Mouse (Mus musculus) midbrain, embryonic 15.5 days (tissue): ENCODE data around the gene Znrf3. TPM values are rescaled to one million over a fixed set of nuclear protein-coding genes. Genes with fewer than 3 reads are reported as not detected.

Experiments used
- ATAC-seq: fragments of 200-750 bp; cut with Nextera tagmentation; replicated peaks from 2 replicates; pipeline ENCODE4 v1.8.0; 2017; ENCODE audit warnings: moderate TSS enrichment
- H3K27ac ChIP-seq: fragments of 300-500 bp; sonication (generic); 2 replicates; pipeline ENCODE4 v1.5.1; 2015; ENCODE audit warnings: mild to moderate bottlenecking, inconsistent platforms
- H3K27me3 ChIP-seq: fragments of 300-500 bp; sonication (generic); replicated peaks from 2 replicates; pipeline ENCODE4 v1.6.1; 2015; ENCODE audit warnings: inconsistent platforms
- H3K36me3 ChIP-seq: fragments of 300-500 bp; sonication (generic); replicated peaks from 2 replicates; pipeline ENCODE4 v1.6.1; 2015; ENCODE audit warnings: inconsistent platforms
- H3K4me1 ChIP-seq: fragments of 300-500 bp; sonication (generic); 2 replicates; pipeline ENCODE4 v1.6.1; 2015; ENCODE audit warnings: inconsistent platforms
- H3K4me2 ChIP-seq: fragments of 300-500 bp; sonication (generic); 2 replicates; pipeline ENCODE4 v1.6.1; 2015; ENCODE audit warnings: inconsistent platforms, mild to moderate bottlenecking, moderate library complexity
- H3K4me3 ChIP-seq: fragments of 300-500 bp; sonication (generic); 2 replicates; pipeline ENCODE4 v1.5.1; 2015; ENCODE audit warnings: mild to moderate bottlenecking, inconsistent platforms
- H3K9ac ChIP-seq: fragments of 300-500 bp; sonication (generic); 2 replicates; pipeline ENCODE4 v1.6.1; 2015; ENCODE audit warnings: mild to moderate bottlenecking, inconsistent platforms
- H3K9me3 ChIP-seq: fragments of 300-500 bp; sonication (generic); 2 replicates; pipeline ENCODE4 v1.6.1; 2016; ENCODE audit warnings: inconsistent platforms
- whole genome bisulfite sequencing: fragments of 180-500 bp; shearing (Covaris S2); methylation state at CpG from one replicate; pipeline ENCODE4 v1.1.7; 2015; ENCODE audit warnings: mixed read lengths; 5-methylcytosine and 5-hydroxymethylcytosine counted together
- polyA plus RNA-seq: library from polyadenylated mRNA; unstranded; fragments of >200 nt; fragmentation: Nextera tagmentation; extraction: Ambion mirVana; gene quantifications from 2 replicates; pipeline ENCODE4 v1.2.1, GENCODE M21; 2015

The Znrf3 gene
- polyA plus RNA-seq, 1 experiment from 2014 or later = 7.1 TPM

DNA sequence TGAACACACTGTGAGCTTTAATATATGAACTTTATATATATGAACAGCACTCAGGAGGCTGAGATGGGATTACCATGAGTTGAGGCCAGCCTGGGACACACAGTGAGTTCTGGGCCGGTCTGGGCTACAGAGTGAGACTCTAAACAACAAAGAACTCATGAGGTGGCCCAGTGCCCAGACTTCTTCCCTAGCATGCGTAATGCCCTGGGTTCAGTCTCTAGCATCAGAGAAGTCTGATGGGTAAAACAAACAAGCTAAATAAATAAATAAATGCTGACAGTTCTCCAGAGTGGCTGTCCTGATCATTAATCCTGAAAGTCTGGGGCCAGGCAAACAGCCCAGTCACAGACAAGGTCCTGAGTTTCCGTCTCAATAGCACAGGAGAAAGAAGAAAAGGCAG lies 25.4 kb upstream of the Znrf3 start:
- H3K9me3 ChIP-seq = no peaks in the 10 kb centered on the region
- no peak overlapping the region for H3K27ac ChIP-seq
- no peaks in the 10 kb centered on the region for H3K36me3 ChIP-seq
- WGBS = 75% methylated on average over 3 of the region's 3 CpGs
- ATAC-seq = no peak
- no peaks in the 10 kb centered on the region for H3K27me3 ChIP-seq
- H3K9ac ChIP-seq = no peak overlapping the region
- H3K4me2 ChIP-seq = no peak overlapping the region
- no peak overlapping the region for H3K4me3 ChIP-seq
- H3K4me1 ChIP-seq = no peaks in the 10 kb centered on the region

DNA sequence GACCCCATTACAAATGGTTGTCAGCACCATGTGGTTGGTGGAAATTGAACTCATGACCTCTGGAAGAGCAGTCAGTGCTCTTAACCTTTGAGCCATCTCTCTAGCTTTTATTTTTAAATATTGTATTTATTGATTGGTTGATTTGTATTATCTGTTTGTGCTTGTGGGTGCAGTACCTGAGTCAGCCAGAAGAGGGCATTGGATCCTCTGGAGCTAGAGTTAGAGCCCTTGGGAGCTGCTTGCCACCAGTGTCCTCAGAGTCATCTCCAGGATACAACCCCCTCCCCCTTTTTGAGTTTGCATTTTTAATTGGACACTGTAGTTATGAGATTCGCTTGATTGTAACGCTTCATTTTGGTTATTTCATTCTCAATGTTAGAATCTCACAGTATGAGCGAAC lies 24.4 kb upstream of the Znrf3 start:
- no peak for ATAC-seq
- H3K9ac ChIP-seq = no peak overlapping the region
- no peaks in the 10 kb centered on the region for H3K27me3 ChIP-seq
- H3K4me2 ChIP-seq = no peak overlapping the region
- no peak overlapping the region for H3K27ac ChIP-seq
- no peaks in the 10 kb centered on the region for H3K4me1 ChIP-seq
- no peaks in the 10 kb centered on the region for H3K9me3 ChIP-seq
- H3K36me3 ChIP-seq = no peaks in the 10 kb centered on the region
- WGBS = 80% methylated on average over 3 of the region's 3 CpGs
- no peak overlapping the region for H3K4me3 ChIP-seq

DNA sequence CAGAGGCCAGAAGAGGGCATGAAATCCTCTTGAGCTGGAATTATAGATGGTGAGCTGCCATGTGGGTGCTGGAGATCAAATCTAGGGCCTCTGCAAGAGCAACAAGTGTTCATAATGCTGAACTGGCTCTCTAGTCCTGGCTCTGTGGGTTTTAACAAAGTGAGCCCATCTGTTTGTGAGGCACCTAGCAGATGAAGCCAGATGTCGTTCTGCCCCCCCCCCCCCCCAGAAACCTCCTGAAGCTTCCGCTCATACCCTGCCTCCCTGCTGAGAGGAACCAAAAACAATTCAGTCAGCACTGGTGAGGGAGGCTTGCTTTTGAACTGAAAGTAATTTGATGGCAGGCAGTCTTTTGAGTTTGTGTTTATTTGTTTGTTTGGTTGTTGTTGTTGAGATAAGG lies 23.8 kb upstream of the Znrf3 start:
- Histone ChIP-seq H3K9ac (no peak overlapping the region), H3K27ac (no peak overlapping the region), H3K9me3 (no peaks in the 10 kb centered on the region), H3K36me3 (no peaks in the 10 kb centered on the region), H3K4me1 (no peaks in the 10 kb centered on the region), H3K27me3 (no peaks in the 10 kb centered on the region), H3K4me2 (no peak overlapping the region), H3K4me3 (no peak overlapping the region)
- 35% methylated on average over 2 of the region's 2 CpGs for WGBS
- ATAC-seq = no peak

DNA sequence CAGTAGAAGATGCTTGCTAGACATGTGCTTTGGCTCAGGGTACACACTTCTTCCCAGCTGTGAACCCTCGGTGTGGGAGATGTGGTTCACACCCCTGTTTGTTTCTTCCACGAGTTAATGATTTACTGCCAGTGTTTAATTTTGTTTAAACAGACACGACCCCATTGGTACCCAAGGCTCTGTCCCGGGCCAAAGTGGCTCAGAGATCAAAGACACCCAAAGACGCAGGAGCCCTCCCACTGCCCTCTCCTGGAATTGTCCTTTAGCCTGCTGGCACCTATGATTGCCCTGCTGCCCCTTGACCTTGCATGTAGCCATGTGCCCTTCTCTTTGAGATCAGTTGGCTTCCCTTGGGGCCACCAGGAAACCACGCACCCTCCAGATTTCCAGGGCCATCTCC lies 7.3 kb upstream of the Znrf3 start:
- Histone ChIP-seq H3K36me3 (no peaks in the 10 kb centered on the region), H3K9ac (no peak overlapping the region), H3K27ac (no peak overlapping the region), H3K4me2 (no peak overlapping the region), H3K4me3 (no peak overlapping the region), H3K9me3 (no peaks in the 10 kb centered on the region), H3K4me1 (no peaks in the 10 kb centered on the region), H3K27me3 (no peaks in the 10 kb centered on the region)
- 73% methylated on average over 6 of the region's 6 CpGs for WGBS
- ATAC-seq = no peak

DNA sequence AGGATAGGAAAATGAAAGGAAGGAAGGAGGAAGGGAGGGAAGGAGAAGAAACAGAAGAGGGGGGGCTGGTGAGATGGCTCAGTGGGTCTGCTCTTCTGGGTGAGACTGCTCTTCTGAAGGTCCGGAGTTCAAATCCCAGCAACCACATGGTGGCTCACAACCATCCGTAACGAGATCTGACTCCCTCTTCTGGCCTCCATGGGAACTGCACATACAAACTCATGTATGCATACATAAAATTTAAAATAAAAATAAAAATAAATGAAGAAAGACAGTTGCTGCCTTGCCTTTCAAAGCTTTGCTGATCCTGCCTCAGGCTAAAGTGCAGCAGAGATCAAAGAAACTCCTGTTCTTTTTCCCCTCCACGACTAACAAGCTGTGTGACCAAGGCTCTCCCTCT lies 6.7 kb upstream of the Znrf3 start:
- no peaks in the 10 kb centered on the region for H3K36me3 ChIP-seq
- H3K9ac ChIP-seq = no peak overlapping the region
- H3K4me3 ChIP-seq = no peak overlapping the region
- no peak overlapping the region for H3K27ac ChIP-seq
- H3K27me3 ChIP-seq = no peaks in the 10 kb centered on the region
- H3K4me1 ChIP-seq = no peaks in the 10 kb centered on the region
- no peak for ATAC-seq
- WGBS = 64% methylated on average over 4 of the region's 4 CpGs
- no peaks in the 10 kb centered on the region for H3K9me3 ChIP-seq
- no peak overlapping the region for H3K4me2 ChIP-seq

DNA sequence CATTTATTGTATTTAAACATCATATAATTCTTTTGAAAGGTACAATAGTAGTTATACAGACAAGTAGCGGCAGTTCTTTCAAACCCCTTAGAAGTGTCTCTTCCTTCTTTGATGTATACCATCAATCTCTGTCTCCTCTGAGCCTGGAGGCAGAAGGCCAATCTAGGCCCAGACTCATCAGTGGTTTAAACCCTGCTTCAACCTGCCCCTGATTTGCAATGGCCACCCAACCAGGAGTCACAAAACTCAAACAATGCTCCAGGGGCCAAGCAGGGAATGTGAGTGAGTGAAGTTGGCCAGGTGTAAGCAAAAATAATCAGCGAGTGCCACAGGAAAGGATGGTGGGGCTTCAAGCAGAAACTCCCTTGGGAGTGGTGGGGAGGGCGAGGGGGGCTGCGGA lies 6.1 kb upstream of the Znrf3 start:
- Histone ChIP-seq H3K36me3 (no peaks in the 10 kb centered on the region), H3K9me3 (no peaks in the 10 kb centered on the region), H3K4me1 (no peaks in the 10 kb centered on the region), H3K9ac (no peak overlapping the region), H3K4me3 (no peak overlapping the region), H3K4me2 (no peak overlapping the region), H3K27ac (no peak overlapping the region), H3K27me3 (no peaks in the 10 kb centered on the region)
- ATAC-seq = no peak
- 91% methylated on average over 4 of the region's 4 CpGs for WGBS

DNA sequence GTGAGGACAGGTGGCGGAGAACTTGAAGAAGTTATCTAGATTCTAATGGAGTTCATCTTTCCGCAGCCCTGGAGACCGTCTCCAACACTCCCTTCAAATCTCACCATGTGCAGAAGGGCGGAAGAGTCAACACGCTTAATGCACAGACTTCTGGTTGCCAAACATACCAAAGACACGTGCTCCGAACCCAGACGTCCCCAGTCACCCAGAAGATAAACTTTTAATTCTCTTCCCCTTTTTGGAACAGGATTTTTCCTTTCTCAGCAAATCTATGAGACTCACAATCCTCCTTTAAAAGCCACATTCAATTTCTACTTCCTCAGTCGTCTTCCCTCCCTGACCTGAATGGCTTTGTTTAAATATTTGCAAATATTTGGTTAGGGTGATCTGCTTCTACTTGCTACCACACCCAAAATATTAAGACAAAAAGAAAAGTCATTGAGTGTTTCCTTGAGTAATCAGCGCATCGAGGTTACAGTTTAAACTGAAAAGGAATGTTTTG lies 856 bp upstream of the Znrf3 start:
- ATAC-seq = peak; percentile 43; the same call in 1 of the 2 replicates
- Histone ChIP-seq H3K9ac (no peak overlapping the region), H3K27me3 (no peaks in the 10 kb centered on the region), H3K4me2 (peak overlapping the region; percentile 93), H3K4me1 (peaks cover 23% of the 10 kb centered on the region), H3K36me3 (no peaks in the 10 kb centered on the region), H3K9me3 (no peaks in the 10 kb centered on the region), H3K4me3 (peak overlapping the region; percentile 85), H3K27ac (no peak overlapping the region)
- 16% methylated on average over 11 of the region's 11 CpGs for WGBS

DNA sequence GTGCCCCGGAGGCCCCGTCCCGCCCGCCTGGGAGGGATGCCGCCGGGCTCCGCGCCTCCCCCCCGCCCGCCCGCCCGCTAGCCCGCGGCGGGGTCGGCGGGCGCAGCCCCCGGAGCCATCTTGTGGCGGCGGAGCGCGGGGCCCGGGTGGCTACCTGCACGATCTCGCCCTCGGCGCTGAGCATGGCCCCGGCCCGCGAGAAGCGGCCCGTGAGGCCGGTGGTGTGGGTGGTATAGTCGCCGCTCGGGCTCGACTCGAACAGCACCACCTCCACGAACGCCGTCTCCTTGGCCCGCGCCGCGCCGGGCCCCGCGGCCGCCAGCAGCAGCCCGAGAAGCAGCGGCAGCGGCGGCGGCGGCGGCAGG lies 431 bp downstream of the Znrf3 start:
- H3K4me2 ChIP-seq = peak overlapping the region; percentile 93
- H3K27me3 ChIP-seq = no peaks in the 10 kb centered on the region
- peak; percentile 75 for ATAC-seq
- peak overlapping the region; percentile 73 for H3K9ac ChIP-seq
- H3K36me3 ChIP-seq = no peaks in the 10 kb centered on the region
- peak overlapping the region; percentile 73 for H3K27ac ChIP-seq
- no peaks in the 10 kb centered on the region for H3K9me3 ChIP-seq
- peaks cover 23% of the 10 kb centered on the region for H3K4me1 ChIP-seq
- peak overlapping the region; percentile 85 for H3K4me3 ChIP-seq
- WGBS = 0% methylated on average over 22 of the region's 57 CpGs

DNA sequence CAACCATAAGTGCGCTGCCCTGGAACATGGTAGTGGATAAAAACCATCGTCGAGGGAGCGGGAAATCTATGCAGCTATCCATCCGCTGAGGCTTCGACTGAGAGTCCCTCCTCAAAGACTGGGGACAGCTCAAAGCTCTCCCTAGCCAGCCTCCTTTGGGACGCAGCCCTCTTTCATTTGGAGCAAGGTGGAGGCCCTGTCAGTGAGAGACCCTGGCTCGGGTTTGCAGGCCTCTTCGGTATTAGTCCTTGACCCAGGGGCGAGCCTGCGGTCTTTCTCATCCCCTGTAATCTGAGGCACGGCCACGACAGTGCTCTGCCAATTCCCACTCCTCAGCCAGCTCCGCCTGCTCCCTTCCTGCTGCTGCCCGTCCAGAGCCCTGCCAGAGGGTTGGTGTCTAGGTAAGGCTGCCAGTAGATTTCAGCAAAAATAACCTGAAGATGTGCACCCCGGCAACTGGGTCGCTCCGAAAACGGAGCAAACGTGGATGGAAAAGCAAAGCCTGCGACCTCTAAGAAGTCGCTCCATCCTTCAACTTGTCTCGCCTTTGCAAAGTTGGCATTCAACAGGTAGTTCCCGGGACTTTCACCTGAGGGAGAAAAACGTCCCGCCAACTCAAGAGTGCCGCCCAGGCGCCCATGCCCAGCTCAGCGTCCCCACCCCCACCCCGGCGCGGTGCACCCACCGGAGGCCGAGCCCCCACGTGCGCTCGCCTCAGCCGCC lies 975 bp downstream of the Znrf3 start:
- peak overlapping the region; percentile 85 for H3K4me3 ChIP-seq
- 0 out of 2 replicates have a peak, but pooled peaks have one; percentile 20 for ATAC-seq
- peak overlapping the region; percentile 73 for H3K27ac ChIP-seq
- no peaks in the 10 kb centered on the region for H3K9me3 ChIP-seq
- H3K9ac ChIP-seq = peak overlapping the region; percentile 73
- under 1% methylated on average over 38 of the region's 38 CpGs for WGBS
- H3K27me3 ChIP-seq = no peaks in the 10 kb centered on the region
- H3K4me1 ChIP-seq = peaks cover 23% of the 10 kb centered on the region
- H3K36me3 ChIP-seq = no peaks in the 10 kb centered on the region
- peak overlapping the region; percentile 93 for H3K4me2 ChIP-seq

DNA sequence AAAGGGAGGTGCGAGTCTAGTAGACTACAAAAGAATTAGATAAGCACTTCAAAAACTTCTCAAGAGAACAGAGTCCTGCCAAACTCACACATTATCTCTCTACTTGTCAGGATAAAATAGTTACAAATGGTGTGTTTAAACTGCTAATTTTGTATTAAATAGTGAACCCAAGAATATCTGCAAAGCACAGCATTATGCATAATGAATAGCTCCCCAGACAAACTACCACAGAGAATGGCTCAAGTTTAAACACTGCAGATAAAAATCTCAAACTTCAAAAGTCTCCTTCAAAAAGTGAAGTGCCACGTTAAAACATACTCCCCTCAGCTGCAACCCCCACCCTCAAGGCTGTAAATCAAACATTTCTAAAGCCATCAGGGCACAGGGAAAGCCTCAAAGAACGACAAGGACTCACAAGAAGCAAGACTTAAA lies 2.0 kb downstream of the Znrf3 start:
- ATAC-seq = no peak
- Histone ChIP-seq H3K36me3 (no peaks in the 10 kb centered on the region), H3K4me1 (peaks cover 23% of the 10 kb centered on the region), H3K4me2 (peak overlapping the region; percentile 93), H3K9ac (no peak overlapping the region), H3K4me3 (peak overlapping the region; percentile 85), H3K9me3 (no peaks in the 10 kb centered on the region), H3K27ac (no peak overlapping the region), H3K27me3 (no peaks in the 10 kb centered on the region)
- WGBS = 16% methylated on average over 3 of the region's 3 CpGs

DNA sequence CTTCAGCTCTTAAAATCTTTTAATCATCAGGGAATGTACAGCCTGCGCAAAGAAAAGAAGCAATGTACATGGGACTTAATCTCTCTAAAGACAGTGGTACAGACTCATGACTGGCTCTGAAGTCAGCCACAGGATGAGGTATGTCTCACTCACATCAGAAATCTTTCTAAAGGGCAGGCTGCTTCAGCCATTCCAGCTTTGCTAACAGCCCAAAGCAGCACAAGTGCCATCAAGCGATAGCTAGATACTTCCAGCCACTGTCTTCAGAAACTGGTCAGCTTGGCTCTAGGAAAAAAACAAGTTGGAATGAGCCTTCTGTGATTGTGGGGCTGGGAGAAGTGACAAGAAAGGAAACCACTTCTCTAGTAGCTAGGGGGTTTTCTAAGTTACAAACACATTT lies 7.0 kb downstream of the Znrf3 start:
- H3K36me3 ChIP-seq = no peaks in the 10 kb centered on the region
- H3K4me2 ChIP-seq = no peak overlapping the region
- WGBS = 86% methylated on average over 2 of the region's 2 CpGs
- no peak overlapping the region for H3K9ac ChIP-seq
- no peak overlapping the region for H3K4me3 ChIP-seq
- no peaks in the 10 kb centered on the region for H3K9me3 ChIP-seq
- H3K27ac ChIP-seq = no peak overlapping the region
- ATAC-seq = no peak
- H3K27me3 ChIP-seq = no peaks in the 10 kb centered on the region
- peaks cover 6% of the 10 kb centered on the region for H3K4me1 ChIP-seq

DNA sequence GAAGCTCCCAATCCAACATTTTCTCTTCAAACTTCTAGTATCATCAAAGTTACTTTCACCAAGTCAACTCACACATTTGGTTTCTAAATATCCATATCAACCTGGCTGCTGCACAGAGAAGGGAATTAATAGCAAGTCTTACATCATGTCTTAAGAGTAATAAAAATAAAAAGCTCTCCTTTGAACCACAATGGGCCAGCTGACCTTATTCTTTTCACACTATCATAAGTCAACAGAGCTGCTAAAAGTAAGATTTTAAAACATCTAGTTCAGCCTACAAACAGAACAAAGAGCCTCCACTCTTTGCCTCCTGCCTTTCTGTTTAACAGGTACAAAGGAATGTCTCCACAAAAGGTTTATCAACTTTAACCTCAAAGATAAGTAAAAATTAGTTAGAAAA lies 7.7 kb downstream of the Znrf3 start:
- Histone ChIP-seq H3K27ac (no peak overlapping the region), H3K4me3 (no peak overlapping the region), H3K36me3 (no peaks in the 10 kb centered on the region), H3K9ac (no peak overlapping the region), H3K4me1 (no peaks in the 10 kb centered on the region; the same call in 1 of the 2 replicates), H3K4me2 (no peak overlapping the region), H3K27me3 (no peaks in the 10 kb centered on the region), H3K9me3 (no peaks in the 10 kb centered on the region)
- no peak for ATAC-seq

DNA sequence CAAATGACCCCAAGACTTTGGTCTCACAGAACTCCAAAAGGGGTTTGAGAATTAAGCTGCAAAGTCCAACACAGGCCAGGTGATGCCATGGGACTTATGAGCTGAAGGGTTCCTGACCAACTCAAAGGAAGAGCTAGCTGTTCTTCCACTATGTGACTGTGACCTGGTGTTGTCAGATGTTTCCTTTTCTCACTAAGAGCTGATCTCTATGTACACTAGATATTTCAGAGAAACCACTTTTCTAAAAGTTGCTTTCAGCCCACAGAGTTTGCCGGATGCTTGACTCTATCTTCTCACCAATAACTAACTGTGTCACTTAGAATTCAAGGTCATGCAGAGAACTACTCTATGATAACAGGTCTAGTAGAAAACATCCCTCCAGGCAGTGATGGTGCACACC lies 9.2 kb downstream of the Znrf3 start:
- no peak overlapping the region for H3K9ac ChIP-seq
- no peaks in the 10 kb centered on the region for H3K36me3 ChIP-seq
- 98% methylated on average over 1 of the region's 1 CpGs for WGBS
- ATAC-seq = no peak
- peaks cover 4% of the 10 kb centered on the region; the same call in 1 of the 2 replicates for H3K4me1 ChIP-seq
- H3K9me3 ChIP-seq = no peaks in the 10 kb centered on the region
- no peaks in the 10 kb centered on the region for H3K27me3 ChIP-seq
- H3K27ac ChIP-seq = no peak overlapping the region
- no peak overlapping the region for H3K4me2 ChIP-seq
- no peak overlapping the region for H3K4me3 ChIP-seq
